Mouse (Mus musculus) G1E (cell line): ENCODE results near the gene Runx3. TPM values are rescaled to one million over a fixed set of nuclear protein-coding genes. Genes with fewer than 3 reads are reported as not detected.

Source experiments
- ATAC-seq: 2 replicates; pipeline ENCODE4 v1.8.0; 2016; ENCODE audit warnings: mild to moderate bottlenecking; ENCODE audit not compliant: insufficient number of reproducible peaks, poor library complexity, low FRiP score, severe bottlenecking; ENCODE audit errors: extremely low read depth
- DNase-seq: peaks from one replicate; pipeline ENCODE4 v3.0.0; 2012; ENCODE audit warnings: low spot score
- H3K27me3 ChIP-seq: 2 replicates; pipeline ENCODE4 v1.6.1; 2012; ENCODE audit warnings: mild to moderate bottlenecking, low read length, inconsistent platforms; ENCODE audit not compliant: insufficient read depth
- H3K36me3 ChIP-seq: replicated peaks from 2 replicates; pipeline ENCODE3; 2012; ENCODE audit warnings: mild to moderate bottlenecking, inconsistent platforms
- H3K4me1 ChIP-seq: 2 replicates; pipeline ENCODE4 v1.6.1; 2012; ENCODE audit warnings: low read depth, low read length, inconsistent platforms, mixed read lengths; ENCODE audit not compliant: insufficient read depth
- H3K4me3 ChIP-seq: 2 replicates; pipeline ENCODE4 v1.5.1; 2012; ENCODE audit warnings: low read depth, mild to moderate bottlenecking, inconsistent platforms, low read length, moderate library complexity, mixed read lengths
- H3K9me3 ChIP-seq: replicated peaks from 2 replicates; pipeline ENCODE4 v1.6.1; 2012; ENCODE audit warnings: inconsistent platforms
- CTCF ChIP-seq: IDR thresholded peaks from 2 replicates; pipeline ENCODE4 v1.5.1; 2012; ENCODE audit warnings: low read depth, low read length, inconsistent platforms, mixed read lengths
- GATA1 ChIP-seq: IDR thresholded peaks from 2 replicates; pipeline ENCODE4 v1.6.1; 2012; ENCODE audit warnings: borderline replicate concordance, low read length, inconsistent platforms, mixed read lengths
- GATA2 ChIP-seq: IDR thresholded peaks from 2 replicates; pipeline ENCODE4 v1.6.1; 2012; ENCODE audit warnings: low read depth, low read length, inconsistent platforms, borderline replicate concordance
- POLR2AphosphoS5 ChIP-seq: IDR thresholded peaks from 2 replicates; pipeline ENCODE4 v1.6.1; 2012; ENCODE audit warnings: low read depth, low read length, inconsistent platforms; ENCODE audit not compliant: insufficient replicate concordance
- TAL1 ChIP-seq: conservative IDR thresholded peaks from 2 replicates; pipeline ENCODE4 v1.6.1; 2012; ENCODE audit warnings: low read depth, low read length, inconsistent platforms, mixed read lengths
- polyA plus RNA-seq: library from polyadenylated mRNA; stranded (reverse); fragments of >175 nt; gene quantifications from 2 replicates; pipeline ENCODE4 v1.2.3, GENCODE M21; 2012
- total RNA-seq, 2 experiments: library from RNA; stranded (forward) in 1 of 2; stranded (reverse) in 1 of 2; fragments of 200-1000 nt in 1 of 2; fragments of >200 nt in 1 of 2; fragmentation: Nextera tagmentation in 1 of 2; gene quantifications; 2 replicates each; pipeline ENCODE4 v1.2.3; 2014 to 2017

Gene Runx3
- total and polyA plus RNA-seq, 3 experiments, result 0.05 to 0.55 TPM; not detected in 1

- no peak for TF ChIP-seq CTCF
- no peak for TF ChIP-seq GATA2
- TF ChIP-seq GATA1, result no peak
- no peak for TF ChIP-seq POLR2AphosphoS5
- no peak for TF ChIP-seq TAL1
- Histone ChIP-seq H3K4me1 (peaks cover 39% of the 10 kb centered on the region), H3K36me3 (no peaks in the 10 kb centered on the region), H3K27me3 (peaks cover 29% of the 10 kb centered on the region; the same call in 1 of the 2 replicates), H3K4me3 (no peak overlapping the region), H3K9me3 (no peaks in the 10 kb centered on the region)
- DNase-seq (no peak), ATAC-seq (no peak)
These were observed 83.5 kb downstream of the Runx3 start for GRCm38 (mm10) chr4:135203806-135204560.

GRCm38 (mm10) chr4:135204666-135205065, 84.2 kb downstream of the Runx3 start:
- Histone ChIP-seq H3K4me3 (no peak overlapping the region), H3K9me3 (no peaks in the 10 kb centered on the region), H3K27me3 (peaks cover 29% of the 10 kb centered on the region; the same call in 1 of the 2 replicates), H3K36me3 (no peaks in the 10 kb centered on the region), H3K4me1 (peaks cover 39% of the 10 kb centered on the region)
- ATAC-seq, result no peak
- DNase-seq, result no peak
- no peak for TF ChIP-seq TAL1
- TF ChIP-seq GATA1, result no peak
- no peak for TF ChIP-seq POLR2AphosphoS5
- TF ChIP-seq GATA2, result no peak
- no peak for TF ChIP-seq CTCF

DNA sequence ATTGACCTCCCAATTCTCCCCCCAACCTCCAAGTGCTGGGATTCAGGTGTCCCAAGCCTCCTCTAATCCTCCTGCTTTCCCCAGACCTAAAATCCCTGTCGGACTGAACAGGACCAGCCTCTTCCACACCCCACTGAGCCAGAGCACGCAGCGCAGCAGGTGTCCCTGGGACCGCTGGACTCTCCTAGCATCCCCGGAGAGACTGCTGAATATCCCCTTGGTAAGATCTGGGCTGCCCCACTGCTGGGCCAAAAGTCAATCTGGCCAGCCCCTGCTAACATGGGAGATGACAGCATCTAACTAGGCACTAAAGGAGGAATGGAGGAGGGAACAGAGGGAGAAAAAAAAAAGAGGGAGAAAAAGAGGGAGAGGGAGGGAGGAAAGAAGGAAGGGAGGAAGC, 84.8 kb downstream of the Runx3 start:
- TF ChIP-seq POLR2AphosphoS5 (no peak), GATA2 (no peak), GATA1 (no peak), TAL1 (no peak), CTCF (no peak)
- Histone ChIP-seq H3K9me3 (no peaks in the 10 kb centered on the region), H3K36me3 (no peaks in the 10 kb centered on the region), H3K4me3 (no peak overlapping the region), H3K4me1 (peaks cover 39% of the 10 kb centered on the region), H3K27me3 (peaks cover 26% of the 10 kb centered on the region; the same call in 1 of the 2 replicates)
- ATAC-seq, result no peak
- DNase-seq, result no peak

- peak overlapping the region; percentile 72 for H3K4me3 ChIP-seq
- H3K4me1 ChIP-seq, result peaks cover 39% of the 10 kb centered on the region
- no peak for TF ChIP-seq GATA1
- TF ChIP-seq CTCF, result peak; percentile 71
- TF ChIP-seq POLR2AphosphoS5, result no peak
- TF ChIP-seq TAL1, result no peak
- DNase-seq, result peak; percentile 73
- no peaks in the 10 kb centered on the region for H3K9me3 ChIP-seq
- H3K27me3 ChIP-seq, result peaks cover 26% of the 10 kb centered on the region; the same call in 1 of the 2 replicates
- peak; percentile 85 for ATAC-seq
- H3K36me3 ChIP-seq, result peaks cover 6% of the 10 kb centered on the region
These were observed 85.5 kb downstream of the Runx3 start for GRCm38 (mm10) chr4:135205711-135206600.

GRCm38 (mm10) chr4:135209846-135210245, 89.4 kb downstream of the Runx3 start:
- ATAC-seq (no peak), DNase-seq (no peak)
- no peaks in the 10 kb centered on the region for H3K9me3 ChIP-seq
- peaks cover 30% of the 10 kb centered on the region for H3K36me3 ChIP-seq
- no peak overlapping the region for H3K4me3 ChIP-seq
- TF ChIP-seq CTCF (no peak), TAL1 (no peak), POLR2AphosphoS5 (no peak), GATA2 (no peak), GATA1 (no peak)
- H3K27me3 ChIP-seq, result peaks cover 10% of the 10 kb centered on the region; the same call in 1 of the 2 replicates
- H3K4me1 ChIP-seq, result peaks cover 26% of the 10 kb centered on the region

GRCm38 (mm10) chr4:135219652-135220051, 99.2 kb downstream of the Runx3 start:
- Histone ChIP-seq H3K4me1 (no peaks in the 10 kb centered on the region; the same call in 1 of the 2 replicates), H3K36me3 (peaks cover 92% of the 10 kb centered on the region), H3K9me3 (no peaks in the 10 kb centered on the region), H3K4me3 (no peak overlapping the region), H3K27me3 (no peaks in the 10 kb centered on the region)
- DNase-seq (no peak), ATAC-seq (no peak)
- TF ChIP-seq CTCF (no peak), POLR2AphosphoS5 (no peak), TAL1 (no peak), GATA2 (no peak), GATA1 (no peak)
